Mouse (Mus musculus): ENCODE data around the gene Rasgef1a. TPM values are rescaled to one million over a fixed set of nuclear protein-coding genes. Genes with fewer than 3 reads are reported as not detected.

The Rasgef1a gene
- total RNA-seq, 1 experiment = 0.94 TPM

DNA sequence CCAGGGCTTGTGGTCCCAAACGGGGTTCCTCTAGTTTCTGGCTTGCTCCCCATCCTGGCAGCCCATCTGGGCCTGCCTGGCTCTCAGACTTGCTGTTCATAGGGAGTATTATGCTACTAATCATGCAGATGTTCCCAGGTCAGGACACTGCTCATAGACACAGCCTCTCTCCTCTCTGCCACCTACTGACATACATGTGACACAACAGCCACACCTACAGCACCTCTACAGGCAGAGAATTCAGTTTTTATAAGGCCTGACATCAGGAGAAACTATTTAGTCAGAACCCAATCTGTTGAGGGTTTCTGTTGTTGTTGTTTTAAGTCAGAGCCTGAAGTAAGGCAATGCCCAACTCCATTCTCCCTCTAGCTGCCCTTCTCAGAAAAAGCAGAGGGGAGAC lies 100.6 kb downstream of the Rasgef1a start:
- Histone ChIP-seq H3K4me3 (ENCODE audit: insufficient read depth in 1 of 2, low read depth in 1 of 2, low read length in 2 of 2, poor library complexity in 1 of 2, severe bottlenecking in 1 of 2) (no peak overlapping the region), H3K27ac (ENCODE audit: insufficient read depth, low read depth, low read length, poor library complexity, severe bottlenecking) (no peak overlapping the region), H3K36me3 (ENCODE audit: control insufficient read depth, insufficient read depth, low read length, poor library complexity, severe bottlenecking) (peaks cover 3% of the 10 kb centered on the region; the same call in 1 of the 2 replicates), H3K9me3 (ENCODE audit: control insufficient read depth, insufficient read depth, low read depth, low read length) (no peaks in the 10 kb centered on the region), H3K9ac (ENCODE audit: insufficient read depth, low read depth, low read length, poor library complexity, severe bottlenecking) (no peak overlapping the region), H3K4me1 (ENCODE audit: control insufficient read depth in 2 of 2, insufficient read depth in 2 of 2, low read length in 2 of 2, poor library complexity in 1 of 2) (no peaks in the 10 kb centered on the region)
- in situ Hi-C loops (cut with MboI; ENCODE audit: low sequenced_read_pairs in 2 of 2, unreplicated experiment in 2 of 2) = no loop called here
- TF ChIP-seq ZNF384 (IDR thresholded peaks at IDR 0.05; ENCODE audit: low read depth, low read length) (no peak), ZC3H11A (IDR thresholded peaks at IDR 0.05; ENCODE audit: borderline replicate concordance, low read depth, low read length) (no peak), CHD2 (IDR thresholded peaks at IDR 0.05; ENCODE audit: low read depth, low read length) (no peak), HCFC1 (IDR thresholded peaks at IDR 0.05; ENCODE audit: borderline replicate concordance, insufficient read depth, low read length) (no peak), MAFK (IDR thresholded peaks at IDR 0.05; ENCODE audit: insufficient read depth, low read depth, low read length) (no peak)
- no peak for DNase-seq (ENCODE audit: low read depth, low spot score)

DNA sequence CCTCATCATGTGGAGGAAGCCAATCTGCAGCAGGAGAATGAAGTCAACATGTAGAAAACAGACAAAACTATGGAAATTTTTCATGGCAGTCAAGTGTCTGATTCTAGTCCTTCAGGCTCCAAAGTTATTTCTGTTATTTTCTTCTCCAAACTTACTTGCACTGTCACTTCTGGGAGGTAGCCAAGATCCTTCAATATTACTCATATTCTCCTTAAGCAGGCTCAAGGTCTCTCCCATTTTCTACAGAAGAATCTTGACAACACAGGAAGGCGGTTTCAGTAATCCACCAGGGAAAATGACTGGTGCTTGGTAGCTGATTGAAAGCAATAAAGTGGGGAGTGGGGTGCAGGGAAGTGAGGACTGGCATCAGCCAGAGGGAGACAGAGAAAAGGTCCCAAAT lies 111.5 kb downstream of the Rasgef1a start:
- Histone ChIP-seq H3K4me3 (ENCODE audit: insufficient read depth in 1 of 2, low read depth in 1 of 2, low read length in 2 of 2, poor library complexity in 1 of 2, severe bottlenecking in 1 of 2) (no peak overlapping the region), H3K9ac (ENCODE audit: insufficient read depth, low read depth, low read length, poor library complexity, severe bottlenecking) (no peak overlapping the region), H3K36me3 (ENCODE audit: control insufficient read depth, insufficient read depth, low read length, poor library complexity, severe bottlenecking) (no peaks in the 10 kb centered on the region), H3K27ac (ENCODE audit: insufficient read depth, low read depth, low read length, poor library complexity, severe bottlenecking) (no peak overlapping the region), H3K9me3 (ENCODE audit: control insufficient read depth, insufficient read depth, low read depth, low read length) (no peaks in the 10 kb centered on the region), H3K4me1 (ENCODE audit: control insufficient read depth in 2 of 2, insufficient read depth in 2 of 2, low read length in 2 of 2, poor library complexity in 1 of 2) (no peaks in the 10 kb centered on the region)
- TF ChIP-seq CHD2 (IDR thresholded peaks at IDR 0.05; ENCODE audit: low read depth, low read length) = no peak
- TF ChIP-seq MAFK (IDR thresholded peaks at IDR 0.05; ENCODE audit: insufficient read depth, low read depth, low read length) = no peak
- TF ChIP-seq HCFC1 (IDR thresholded peaks at IDR 0.05; ENCODE audit: borderline replicate concordance, insufficient read depth, low read length) = no peak
- TF ChIP-seq ZC3H11A (IDR thresholded peaks at IDR 0.05; ENCODE audit: borderline replicate concordance, low read depth, low read length) = no peak
- no peak for TF ChIP-seq ZNF384 (IDR thresholded peaks at IDR 0.05; ENCODE audit: low read depth, low read length)
- in situ Hi-C loops (cut with MboI; ENCODE audit: low sequenced_read_pairs in 2 of 2, unreplicated experiment in 2 of 2) = no loop called here
- no peak for DNase-seq (ENCODE audit: low read depth, low spot score)

DNA sequence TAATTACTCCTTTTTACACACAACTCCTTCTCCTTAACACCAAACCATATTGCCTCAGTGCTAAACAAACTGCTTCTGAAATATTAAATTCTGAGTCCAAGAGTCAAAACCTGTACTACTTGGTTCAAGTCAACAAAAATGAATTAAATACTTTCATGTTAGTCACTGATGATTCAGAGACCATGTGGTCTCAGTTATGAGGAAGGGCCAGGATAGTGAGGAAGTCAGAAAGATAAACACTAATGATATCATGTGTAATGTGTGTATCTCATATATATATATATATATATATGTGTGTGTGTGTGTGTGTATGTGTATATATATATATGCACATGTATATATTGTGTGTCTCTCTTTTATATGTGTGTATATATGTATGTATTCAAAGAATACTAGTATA lies 115.3 kb downstream of the Rasgef1a start:
- no peaks in the 10 kb centered on the region for H3K4me1 ChIP-seq (ENCODE audit: control insufficient read depth in 2 of 2, insufficient read depth in 2 of 2, low read length in 2 of 2, poor library complexity in 1 of 2)
- no peaks in the 10 kb centered on the region for H3K36me3 ChIP-seq (ENCODE audit: control insufficient read depth, insufficient read depth, low read length, poor library complexity, severe bottlenecking)
- no peak for DNase-seq (ENCODE audit: low read depth, low spot score)
- no peak for TF ChIP-seq ZC3H11A (IDR thresholded peaks at IDR 0.05; ENCODE audit: borderline replicate concordance, low read depth, low read length)
- TF ChIP-seq HCFC1 (IDR thresholded peaks at IDR 0.05; ENCODE audit: borderline replicate concordance, insufficient read depth, low read length) = no peak
- no peak for TF ChIP-seq CHD2 (IDR thresholded peaks at IDR 0.05; ENCODE audit: low read depth, low read length)
- no peak for TF ChIP-seq MAFK (IDR thresholded peaks at IDR 0.05; ENCODE audit: insufficient read depth, low read depth, low read length)
- no peak for TF ChIP-seq ZNF384 (IDR thresholded peaks at IDR 0.05; ENCODE audit: low read depth, low read length)
- no peaks in the 10 kb centered on the region for H3K9me3 ChIP-seq (ENCODE audit: control insufficient read depth, insufficient read depth, low read depth, low read length)
- no peak overlapping the region for H3K4me3 ChIP-seq (ENCODE audit: insufficient read depth in 1 of 2, low read depth in 1 of 2, low read length in 2 of 2, poor library complexity in 1 of 2, severe bottlenecking in 1 of 2)
- H3K9ac ChIP-seq (ENCODE audit: insufficient read depth, low read depth, low read length, poor library complexity, severe bottlenecking) = no peak overlapping the region
- in situ Hi-C loops (cut with MboI; ENCODE audit: low sequenced_read_pairs in 2 of 2, unreplicated experiment in 2 of 2) = no loop called here
- no peak overlapping the region for H3K27ac ChIP-seq (ENCODE audit: insufficient read depth, low read depth, low read length, poor library complexity, severe bottlenecking)

DNA sequence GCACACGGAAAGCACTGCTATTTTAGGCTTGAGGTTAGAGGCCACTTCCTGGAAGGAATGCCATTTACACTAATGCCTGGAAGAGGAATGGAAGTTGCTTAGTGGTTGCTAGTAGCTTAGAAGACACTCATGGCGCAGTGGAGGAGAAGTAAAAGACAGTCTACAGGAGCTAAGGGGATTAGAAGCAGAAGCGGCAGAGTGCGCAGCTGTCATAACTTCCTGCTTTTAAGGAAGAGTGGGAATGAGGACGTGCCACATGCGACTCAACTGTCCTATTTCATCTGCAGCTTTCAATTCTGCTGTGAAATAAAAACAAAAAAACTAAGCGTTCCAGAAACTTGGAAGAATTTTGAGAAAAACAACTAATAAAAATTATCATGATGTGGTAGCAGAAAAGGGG lies 116.0 kb downstream of the Rasgef1a start:
- Histone ChIP-seq H3K36me3 (ENCODE audit: control insufficient read depth, insufficient read depth, low read length, poor library complexity, severe bottlenecking) (no peaks in the 10 kb centered on the region), H3K9ac (ENCODE audit: insufficient read depth, low read depth, low read length, poor library complexity, severe bottlenecking) (no peak overlapping the region), H3K4me1 (ENCODE audit: control insufficient read depth in 2 of 2, insufficient read depth in 2 of 2, low read length in 2 of 2, poor library complexity in 1 of 2) (no peaks in the 10 kb centered on the region), H3K9me3 (ENCODE audit: control insufficient read depth, insufficient read depth, low read depth, low read length) (no peaks in the 10 kb centered on the region), H3K27ac (ENCODE audit: insufficient read depth, low read depth, low read length, poor library complexity, severe bottlenecking) (no peak overlapping the region), H3K4me3 (ENCODE audit: insufficient read depth in 1 of 2, low read depth in 1 of 2, low read length in 2 of 2, poor library complexity in 1 of 2, severe bottlenecking in 1 of 2) (no peak overlapping the region)
- TF ChIP-seq CHD2 (IDR thresholded peaks at IDR 0.05; ENCODE audit: low read depth, low read length) (no peak), HCFC1 (IDR thresholded peaks at IDR 0.05; ENCODE audit: borderline replicate concordance, insufficient read depth, low read length) (no peak), ZC3H11A (IDR thresholded peaks at IDR 0.05; ENCODE audit: borderline replicate concordance, low read depth, low read length) (no peak), ZNF384 (IDR thresholded peaks at IDR 0.05; ENCODE audit: low read depth, low read length) (no peak), MAFK (IDR thresholded peaks at IDR 0.05; ENCODE audit: insufficient read depth, low read depth, low read length) (no peak)
- no peak for DNase-seq (ENCODE audit: low read depth, low spot score)
- in situ Hi-C loops (cut with MboI; ENCODE audit: low sequenced_read_pairs in 2 of 2, unreplicated experiment in 2 of 2) = no loop called here

Data from ES-E14 (cell line).